Mouse (Mus musculus) liver, postnatal 0 days (tissue): ENCODE data around the gene Ftsj3. TPM values are rescaled to one million over a fixed set of nuclear protein-coding genes. Genes with fewer than 3 reads are reported as not detected.

Experiments
- ATAC-seq: fragments of 200-750 bp; cut with Nextera tagmentation; 2 replicates; pipeline ENCODE4 v1.8.0; 2017; ENCODE audit warnings: mild to moderate bottlenecking, moderate library complexity
- DNase-seq: peaks from one replicate; pipeline ENCODE4 v3.0.0-alpha.2; 2016
- H3K27ac ChIP-seq: fragments of 300-500 bp; sonication (generic); 2 replicates; pipeline ENCODE4 v1.5.1; 2014; ENCODE audit warnings: antibody characterized with exemption, moderate library complexity, mild to moderate bottlenecking, low read depth
- H3K27me3 ChIP-seq: fragments of 300-500 bp; sonication (generic); 2 replicates; pipeline ENCODE4 v1.6.1; 2014; ENCODE audit warnings: low read length, control low read depth, mixed read lengths; ENCODE audit not compliant: insufficient read depth
- H3K36me3 ChIP-seq: fragments of 300-500 bp; sonication (generic); replicated peaks from 2 replicates; pipeline ENCODE4 v1.6.1; 2014; ENCODE audit warnings: mild to moderate bottlenecking, control low read depth, low read length, moderate library complexity, mixed read lengths; ENCODE audit not compliant: insufficient read depth
- H3K4me1 ChIP-seq: fragments of 300-500 bp; sonication (generic); 2 replicates; pipeline ENCODE4 v1.6.1; 2014; ENCODE audit warnings: antibody characterized with exemption, mild to moderate bottlenecking, control low read depth; ENCODE audit not compliant: insufficient read depth
- H3K4me2 ChIP-seq: fragments of 300-500 bp; sonication (generic); 2 replicates; pipeline ENCODE4 v1.6.1; 2014; ENCODE audit warnings: low read depth, mild to moderate bottlenecking, low read length, moderate library complexity, mixed read lengths
- H3K4me3 ChIP-seq: fragments of 300-500 bp; sonication (generic); 2 replicates; pipeline ENCODE4 v1.5.1; 2014; ENCODE audit warnings: low read depth, low read length
- H3K9ac ChIP-seq: fragments of 300-500 bp; sonication (generic); replicated peaks from 2 replicates; pipeline ENCODE4 v1.6.1; 2014; ENCODE audit warnings: mild to moderate bottlenecking, moderate library complexity
- H3K9me3 ChIP-seq: fragments of 300-500 bp; sonication (generic); 2 replicates; pipeline ENCODE4 v1.6.1; 2016; ENCODE audit warnings: mild to moderate bottlenecking, control low read depth, low read length, mixed read lengths
- CTCF ChIP-seq: sonication (generic); IDR thresholded peaks from 2 replicates; pipeline ENCODE4 v1.5.1; 2016; ENCODE audit warnings: antibody characterized with exemption, low read depth
- EP300 ChIP-seq: IDR thresholded peaks from 2 replicates; pipeline ENCODE4 v1.6.1; 2016; ENCODE audit warnings: antibody characterized with exemption, low read depth, mild to moderate bottlenecking
- WGBS: fragments of 180-500 bp; shearing (Covaris S2); extraction: QIAGEN DNeasy Blood & Tissue Kit; methylation state at CpG from one replicate; pipeline ENCODE4 v1.1.7; 2014; ENCODE audit not compliant: insufficient replicate concordance; 5-methylcytosine and 5-hydroxymethylcytosine counted together
- polyA plus RNA-seq: library from polyadenylated mRNA; unstranded; fragments of >200 nt; fragmentation: Nextera tagmentation; extraction: Ambion mirVana; gene quantifications from 2 replicates; pipeline ENCODE4 v1.2.1, GENCODE M21; 2015

The Ftsj3 gene
- polyA plus RNA-seq, 1 experiment from 2014 or later = 22.5 TPM

GRCm38 (mm10) chr11:106265570-106265969 is 9.7 kb upstream of the Ftsj3 start:
- no peak overlapping the region for H3K9ac ChIP-seq
- H3K27me3 ChIP-seq = no peaks in the 10 kb centered on the region
- ATAC-seq (no peak), DNase-seq (no peak)
- H3K4me3 ChIP-seq = no peak overlapping the region
- 75% methylated on average over 4 of the region's 4 CpGs for WGBS
- H3K36me3 ChIP-seq = peaks cover 68% of the 10 kb centered on the region
- no peak overlapping the region for H3K27ac ChIP-seq
- no peak overlapping the region for H3K4me2 ChIP-seq
- no peaks in the 10 kb centered on the region for H3K9me3 ChIP-seq
- TF ChIP-seq CTCF = no peak
- no peak for TF ChIP-seq EP300
- H3K4me1 ChIP-seq = peaks cover 29% of the 10 kb centered on the region

- 91% methylated on average over 15 of the region's 15 CpGs for WGBS
These were observed 9.1 kb upstream of the Ftsj3 start for GRCm38 (mm10) chr11:106264988-106265387.

GRCm38 (mm10) chr11:106263963-106264362 is 8.1 kb upstream of the Ftsj3 start:
- Histone ChIP-seq H3K27me3 (no peaks in the 10 kb centered on the region), H3K4me1 (peaks cover 15% of the 10 kb centered on the region), H3K9me3 (no peaks in the 10 kb centered on the region), H3K4me2 (no peak overlapping the region), H3K4me3 (no peak overlapping the region), H3K36me3 (peaks cover 73% of the 10 kb centered on the region), H3K27ac (no peak overlapping the region), H3K9ac (no peak overlapping the region)
- ATAC-seq (no peak), DNase-seq (no peak)
- TF ChIP-seq CTCF (no peak), EP300 (no peak)
- WGBS = 80% methylated on average over 9 of the region's 9 CpGs

More at GRCm38 (mm10) chr11:106264988-106265387, 9.1 kb upstream of the Ftsj3 start:
- H3K4me3 ChIP-seq = no peak overlapping the region
- peaks cover 68% of the 10 kb centered on the region for H3K36me3 ChIP-seq
- H3K4me2 ChIP-seq = no peak overlapping the region
- H3K9ac ChIP-seq = no peak overlapping the region
- TF ChIP-seq EP300 = no peak
- no peak for TF ChIP-seq CTCF
- no peak for ATAC-seq
- no peak overlapping the region for H3K27ac ChIP-seq
- peaks cover 23% of the 10 kb centered on the region for H3K4me1 ChIP-seq
- no peaks in the 10 kb centered on the region for H3K27me3 ChIP-seq
- H3K9me3 ChIP-seq = no peaks in the 10 kb centered on the region
- DNase-seq = no peak

- no peak for DNase-seq
- 81% methylated on average over 14 of the region's 14 CpGs for WGBS
- ATAC-seq = no peak
- Histone ChIP-seq H3K36me3 (peaks cover 72% of the 10 kb centered on the region), H3K27me3 (no peaks in the 10 kb centered on the region), H3K4me1 (peaks cover 13% of the 10 kb centered on the region; the same call in 1 of the 2 replicates), H3K9me3 (no peaks in the 10 kb centered on the region), H3K27ac (no peak overlapping the region), H3K9ac (no peak overlapping the region), H3K4me3 (no peak overlapping the region), H3K4me2 (no peak overlapping the region)
- no peak for TF ChIP-seq EP300
- TF ChIP-seq CTCF = no peak
These were observed 5.1 kb upstream of the Ftsj3 start for GRCm38 (mm10) chr11:106260826-106261450.

- Histone ChIP-seq H3K27ac (peak overlapping the region; percentile 85), H3K4me2 (peak overlapping the region; percentile 94), H3K27me3 (no peaks in the 10 kb centered on the region), H3K9ac (peak overlapping the region; percentile 88), H3K36me3 (peaks cover 59% of the 10 kb centered on the region), H3K4me1 (peaks cover 21% of the 10 kb centered on the region), H3K9me3 (no peaks in the 10 kb centered on the region), H3K4me3 (peak overlapping the region; percentile 96)
- WGBS = 59% methylated on average over 5 of the region's 5 CpGs
- no peak for TF ChIP-seq CTCF
- no peak for TF ChIP-seq EP300
- ATAC-seq = no peak
- no peak for DNase-seq
These were observed 896 bp upstream of the Ftsj3 start for GRCm38 (mm10) chr11:106256775-106257174.

GRCm38 (mm10) chr11:106255174-106255573 is 705 bp downstream of the Ftsj3 start:
- DNase-seq = peak; percentile 52
- Histone ChIP-seq H3K9ac (peak overlapping the region; percentile 88), H3K9me3 (no peaks in the 10 kb centered on the region), H3K4me2 (peak overlapping the region; percentile 94), H3K27ac (peak overlapping the region; percentile 85), H3K27me3 (no peaks in the 10 kb centered on the region), H3K4me1 (peaks cover 21% of the 10 kb centered on the region), H3K4me3 (peak overlapping the region; percentile 96), H3K36me3 (peaks cover 64% of the 10 kb centered on the region)
- 1% methylated on average over 22 of the region's 22 CpGs for WGBS
- peak; percentile 20; the same call in 1 of the 2 replicates for ATAC-seq
- TF ChIP-seq CTCF = no peak
- TF ChIP-seq EP300 = no peak
